Mouse (Mus musculus): ENCODE results near the gene Fkbp10. TPM values are rescaled to one million over a fixed set of nuclear protein-coding genes. Genes with fewer than 3 reads are reported as not detected.
A peak's percentile ranks its signal among the peaks of the same experiment; 100 is the strongest.

Gene Fkbp10
- total RNA-seq, 2 experiments from 2014 or later: 86.4 TPM

DNA sequence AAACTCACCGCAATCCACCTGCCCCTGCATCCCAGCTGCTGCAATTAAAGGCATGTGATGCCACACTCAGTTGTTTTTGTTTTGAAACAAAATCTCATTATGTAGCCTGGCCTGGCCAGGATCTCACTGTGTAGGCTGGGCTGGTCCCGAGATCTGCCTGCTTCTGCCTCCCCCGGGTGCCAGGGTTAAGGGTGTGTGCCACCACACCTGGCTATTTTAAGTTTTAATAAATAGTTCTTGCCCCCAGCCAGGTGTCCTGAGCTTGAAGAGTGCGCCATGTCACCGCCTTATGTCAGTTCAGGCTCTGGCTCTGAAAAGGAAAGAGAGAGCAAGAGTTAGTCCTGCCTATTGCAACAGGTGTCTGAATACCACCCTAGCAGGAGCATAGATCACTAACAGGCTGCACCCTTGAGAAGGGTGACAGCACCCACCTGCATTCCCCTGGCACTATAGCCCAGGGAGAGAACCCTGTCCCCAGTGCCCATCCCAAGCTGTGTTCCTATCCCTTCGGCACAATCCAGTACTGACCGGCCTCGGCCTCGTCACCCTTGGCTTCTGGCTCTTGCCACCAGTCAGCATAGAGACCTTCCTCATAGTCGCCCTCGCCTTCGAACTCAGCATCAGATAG lies 6.5 kb upstream of the Fkbp10 start:
- no peak for DNase-seq (ENCODE audit: low spot score in 2 of 2)

DNA sequence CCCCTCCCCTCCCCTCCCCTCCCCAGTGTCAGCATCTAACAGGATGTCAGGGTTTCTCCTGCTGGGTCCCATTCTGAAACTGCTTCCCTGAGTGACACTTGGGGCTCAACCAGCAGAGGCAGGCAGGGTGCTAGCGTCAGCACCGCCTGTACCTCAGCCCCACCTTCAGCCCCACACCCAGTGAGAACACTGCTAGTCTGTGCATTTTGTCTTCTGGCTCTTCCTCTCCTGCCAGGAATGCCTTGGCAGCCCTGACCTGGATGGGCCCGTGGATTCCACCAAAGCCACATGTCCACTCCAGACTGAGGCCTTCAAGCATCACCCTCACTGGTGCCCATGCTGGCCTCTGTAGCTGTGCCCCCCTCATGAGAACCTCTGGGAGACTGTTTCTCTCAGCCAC lies 5.8 kb upstream of the Fkbp10 start:
- DNase-seq (ENCODE audit: low spot score in 2 of 2): no peak

GRCm38 (mm10) chr11:100411736-100412135 lies 3.8 kb upstream of the Fkbp10 start:
- no peak for DNase-seq (ENCODE audit: low spot score in 2 of 2)

DNA sequence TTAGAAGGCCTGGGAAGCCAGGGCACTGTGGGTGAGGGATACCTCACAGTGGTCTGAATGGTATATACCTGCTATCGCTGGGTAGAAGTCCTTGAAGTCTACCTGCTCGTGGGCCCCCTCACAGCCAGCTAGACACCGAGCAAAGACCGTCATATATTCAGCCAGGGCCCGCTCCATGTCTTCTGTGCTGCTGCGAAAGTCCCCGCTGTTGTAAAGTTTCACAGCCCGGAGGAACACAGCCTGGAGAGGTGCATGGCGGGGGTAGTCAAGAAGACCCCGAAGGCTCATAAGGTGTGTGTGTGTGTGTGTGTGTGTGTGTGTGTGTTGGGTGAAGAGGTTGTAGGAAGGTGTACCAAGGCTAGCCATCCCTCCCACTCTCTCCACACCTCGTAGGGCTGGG lies 2.0 kb upstream of the Fkbp10 start:
- DNase-seq (ENCODE audit: low spot score in 2 of 2): no peak

- peak; percentile 77 to 88 for DNase-seq (ENCODE audit: low spot score in 2 of 2)
Observed at GRCm38 (mm10) chr11:100414021-100414913, 1.2 kb upstream of the Fkbp10 start, which contains the start of gene P3h4. Gene P3h4 (minus strand): TSS chr11:100414836.

DNA sequence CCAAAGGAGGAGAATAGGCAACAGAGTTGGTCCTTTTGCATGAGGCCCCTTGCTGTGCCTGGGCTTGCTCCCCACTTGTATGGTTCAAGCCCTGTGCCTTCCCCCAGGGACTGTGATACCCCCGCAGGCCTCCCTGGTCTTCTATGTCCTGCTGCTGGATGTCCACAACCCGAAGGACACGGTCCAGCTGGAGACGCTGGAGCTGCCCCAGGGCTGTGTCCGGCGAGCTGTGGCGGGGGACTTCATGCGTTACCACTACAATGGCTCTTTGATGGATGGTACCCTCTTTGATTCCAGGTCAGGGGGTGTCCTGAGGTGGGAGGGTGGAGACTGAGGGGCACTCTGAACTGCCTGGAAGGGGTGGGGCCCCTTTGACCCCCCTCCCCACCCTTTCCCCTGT lies 6.0 kb downstream of the Fkbp10 start:
- DNase-seq (ENCODE audit: low spot score in 2 of 2): no peak

- DNase-seq (ENCODE audit: low spot score in 2 of 2): no peak
Observed at GRCm38 (mm10) chr11:100423836-100424235, 8.3 kb downstream of the Fkbp10 start.

DNA sequence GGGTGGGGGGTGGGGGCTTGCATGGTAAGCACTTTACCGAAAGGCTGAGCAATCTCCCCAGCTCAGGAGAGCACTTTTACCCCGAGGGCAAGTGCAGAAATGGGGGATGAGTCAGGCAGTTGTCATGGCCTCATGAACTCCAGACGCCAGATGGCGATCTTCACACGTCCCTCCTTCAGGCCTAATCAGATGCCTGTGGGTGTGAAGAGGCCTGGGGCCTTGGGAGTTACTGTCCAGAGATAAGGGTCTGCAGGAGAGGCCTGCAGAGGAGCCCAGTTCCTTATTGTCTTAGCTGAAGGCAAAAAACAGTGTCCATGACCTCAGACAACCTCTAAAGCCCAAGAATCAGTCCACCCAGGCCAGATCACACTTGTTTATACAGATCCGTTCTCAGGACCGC lies 10.4 kb downstream of the Fkbp10 start:
- DNase-seq (ENCODE audit: low spot score in 2 of 2): peak in 1 of 2 experiments; percentile 73

DNA sequence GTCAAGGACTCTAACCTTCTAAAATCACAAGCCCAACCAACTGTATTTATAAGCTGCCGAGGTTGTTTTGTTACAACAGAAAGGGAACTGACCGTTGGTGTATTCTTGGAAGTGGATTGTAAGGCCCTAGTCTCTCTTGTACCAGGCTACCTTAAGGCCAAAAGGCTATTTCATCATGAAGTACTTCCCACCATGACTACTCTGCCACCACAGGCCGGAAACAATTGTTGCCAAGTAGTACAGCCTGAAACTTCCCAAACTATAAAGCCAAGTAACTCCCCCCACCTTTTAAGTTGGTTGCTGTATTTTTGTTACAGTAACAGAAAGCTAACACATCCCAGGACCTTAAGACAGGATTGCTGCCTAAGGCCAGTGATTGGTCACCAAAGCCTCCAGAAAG lies 11.3 kb downstream of the Fkbp10 start:
- DNase-seq (ENCODE audit: low spot score in 2 of 2): no peak

GRCm38 (mm10) chr11:100428612-100429199 lies 13.2 kb downstream of the Fkbp10 start:
- no peak for DNase-seq (ENCODE audit: low spot score in 2 of 2)

GRCm38 (mm10) chr11:100430052-100430451 lies 14.6 kb downstream of the Fkbp10 start:
- no peak for DNase-seq (ENCODE audit: low spot score in 2 of 2)

GRCm38 (mm10) chr11:100432002-100432401 lies 16.5 kb downstream of the Fkbp10 start:
- DNase-seq (ENCODE audit: low spot score in 2 of 2): no peak

DNA sequence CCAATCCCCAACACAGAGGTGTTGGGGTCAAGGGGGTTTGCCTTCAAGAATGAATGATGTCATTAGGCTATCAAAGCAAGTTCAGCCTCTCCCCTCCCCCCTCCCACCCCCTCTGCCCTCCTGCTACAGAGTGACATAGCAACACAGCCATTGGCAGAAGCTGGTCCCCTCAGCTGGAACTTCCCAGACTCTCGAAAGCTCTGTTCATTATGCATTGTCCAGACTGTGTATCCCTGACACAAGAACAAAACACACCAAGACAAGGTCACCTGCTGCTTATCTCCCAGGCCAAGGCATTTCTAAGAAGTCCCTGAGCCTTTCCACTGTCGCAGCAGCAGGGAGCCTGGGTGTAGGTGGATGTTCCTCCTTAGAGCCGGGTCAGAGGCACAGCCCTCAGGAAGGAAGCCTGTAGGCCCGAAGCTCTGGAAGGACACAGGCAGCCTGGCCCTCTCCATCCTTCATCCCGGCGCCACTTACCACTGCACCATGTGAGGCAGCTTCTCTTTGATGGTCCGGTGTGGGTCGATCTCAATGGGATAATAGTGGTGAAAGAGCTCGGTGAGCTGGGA lies 20.3 kb downstream of the Fkbp10 start:
- DNase-seq (ENCODE audit: low spot score in 2 of 2): no peak

DNA sequence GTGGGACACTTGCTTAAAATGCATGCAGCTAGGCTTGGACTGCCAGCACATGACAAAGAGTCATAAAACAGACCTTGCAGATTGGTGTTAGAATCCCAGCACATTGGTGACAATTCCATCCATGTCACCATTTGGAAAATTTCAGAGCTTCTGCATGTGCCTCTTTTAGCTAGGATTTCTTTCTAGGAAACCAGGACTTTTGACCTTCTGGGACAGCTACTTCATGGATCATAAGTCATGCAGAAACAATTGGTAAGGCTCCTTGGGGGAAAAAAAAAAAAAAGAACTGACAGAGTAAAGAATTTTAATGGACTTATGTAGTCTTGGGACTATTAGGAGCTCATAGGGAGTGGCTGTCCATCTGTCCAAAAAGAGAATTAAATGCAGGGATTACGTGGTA lies 22.4 kb downstream of the Fkbp10 start:
- DNase-seq (ENCODE audit: low spot score in 2 of 2): no peak

- peak; percentile 74 to 86 for DNase-seq (ENCODE audit: low spot score in 2 of 2)
Observed at GRCm38 (mm10) chr11:100440691-100441522, 25.4 kb downstream of the Fkbp10 start.

- DNase-seq (ENCODE audit: low spot score in 2 of 2): no peak
Observed at GRCm38 (mm10) chr11:100441797-100442196, 26.3 kb downstream of the Fkbp10 start, which contains the start of the genes Nt5c3b and Klhl10. Gene Nt5c3b (minus strand): TSS chr11:100441808. Gene Klhl10 (plus strand): TSS chr11:100441917.

DNA sequence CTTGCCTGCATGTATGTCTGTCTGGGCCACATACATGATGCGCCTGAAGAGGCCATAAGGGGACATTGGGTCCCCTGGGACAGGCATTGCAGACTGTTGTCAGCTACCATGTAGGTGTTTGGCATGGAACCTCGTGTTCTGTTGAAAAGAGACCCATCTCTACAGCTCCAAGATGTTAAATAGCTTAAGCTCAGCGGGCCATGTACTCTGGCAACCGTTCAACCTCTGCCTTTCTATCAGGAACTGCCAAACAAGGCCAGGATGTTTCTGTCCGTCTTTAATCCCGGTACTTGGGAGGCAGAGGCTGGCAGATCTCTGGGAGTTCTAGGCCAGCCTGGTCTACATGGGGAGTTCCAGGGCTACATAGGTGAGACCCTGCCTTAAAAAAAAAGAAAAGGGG lies 27.1 kb downstream of the Fkbp10 start:
- no peak for DNase-seq (ENCODE audit: low spot score in 2 of 2)

DNA sequence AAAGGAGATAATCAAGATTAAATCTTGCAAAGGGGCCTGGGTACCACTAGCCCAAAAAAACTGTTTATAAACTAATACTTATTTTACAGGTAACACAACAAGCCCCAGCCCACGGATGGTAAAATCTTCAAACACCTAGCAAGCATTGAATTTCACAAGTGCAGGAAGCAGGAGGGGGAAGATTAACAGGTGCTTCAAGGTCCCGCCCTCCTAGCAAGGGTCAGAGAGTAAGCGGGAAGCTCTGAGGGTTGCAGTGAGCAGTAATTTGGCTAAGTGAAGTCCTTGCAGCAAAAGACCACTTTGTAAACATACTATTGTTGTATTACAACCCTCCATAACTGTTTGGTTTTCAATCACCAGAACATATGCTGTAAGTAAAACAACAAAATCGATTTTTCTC lies 41.8 kb downstream of the Fkbp10 start:
- no peak for DNase-seq (ENCODE audit: low spot score in 2 of 2)

GRCm38 (mm10) chr11:100457711-100458110 lies 42.2 kb downstream of the Fkbp10 start:
- DNase-seq (ENCODE audit: low spot score in 2 of 2): no peak

DNA sequence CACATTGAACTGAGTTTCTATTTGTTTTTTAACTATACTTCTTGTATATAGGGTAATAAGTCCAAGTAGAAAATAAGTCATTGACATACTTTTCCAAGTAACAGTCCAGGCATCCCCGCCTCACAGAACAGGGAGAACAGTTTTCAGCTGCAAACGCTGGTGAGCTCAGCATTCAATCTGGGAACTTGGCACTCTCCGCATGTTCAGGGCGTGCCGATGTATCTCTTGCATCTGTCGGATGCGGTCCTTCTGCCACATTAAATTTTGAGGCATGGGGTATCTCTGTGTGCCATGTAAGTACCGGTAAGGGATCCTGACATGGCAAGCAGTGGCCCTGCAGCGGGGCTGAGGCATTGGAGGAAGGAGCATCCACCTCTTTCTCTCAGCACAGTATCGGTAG lies 47.2 kb downstream of the Fkbp10 start:
- DNase-seq (ENCODE audit: low spot score in 2 of 2): no peak
